Mouse (Mus musculus) lung, adult 2 months (tissue): ENCODE data around the gene Ccdc116.

Source experiments
- CTCF ChIP-seq: fragments of 200-500 bp; IDR thresholded peaks from 2 replicates; pipeline ENCODE4 v1.5.1; 2011; ENCODE audit warnings: mild to moderate bottlenecking, low read length, control low read depth; ENCODE audit not compliant: insufficient read depth
- POLR2A ChIP-seq: fragments of 200-500 bp; IDR thresholded peaks from 2 replicates; pipeline ENCODE4 v1.6.1; 2011; ENCODE audit warnings: low read depth, mild to moderate bottlenecking, control low read depth, low read length, borderline replicate concordance; ENCODE audit errors: extremely low read depth

- TF ChIP-seq POLR2A (no peak), CTCF (no peak)
Observed at GRCm38 (mm10) chr16:17102630-17103220, 44.3 kb downstream of the Ccdc116 start.
